Mouse (Mus musculus) ES-Bruce4 (cell line): ENCODE measurements around the gene Pla2g10.

ENCODE experiments used
- CTCF ChIP-seq: IDR thresholded peaks from one replicate; pipeline ENCODE4 v1.8.1; 2011; ENCODE audit warnings: low read depth, low read length
- EP300 ChIP-seq: IDR thresholded peaks from 2 replicates; pipeline ENCODE4 v1.6.1; 2011; ENCODE audit warnings: low read depth, low read length; ENCODE audit not compliant: insufficient read depth
- POLR2A ChIP-seq: IDR thresholded peaks from one replicate; pipeline ENCODE4 v1.8.1; 2011; ENCODE audit warnings: low read length; ENCODE audit not compliant: insufficient read depth

DNA sequence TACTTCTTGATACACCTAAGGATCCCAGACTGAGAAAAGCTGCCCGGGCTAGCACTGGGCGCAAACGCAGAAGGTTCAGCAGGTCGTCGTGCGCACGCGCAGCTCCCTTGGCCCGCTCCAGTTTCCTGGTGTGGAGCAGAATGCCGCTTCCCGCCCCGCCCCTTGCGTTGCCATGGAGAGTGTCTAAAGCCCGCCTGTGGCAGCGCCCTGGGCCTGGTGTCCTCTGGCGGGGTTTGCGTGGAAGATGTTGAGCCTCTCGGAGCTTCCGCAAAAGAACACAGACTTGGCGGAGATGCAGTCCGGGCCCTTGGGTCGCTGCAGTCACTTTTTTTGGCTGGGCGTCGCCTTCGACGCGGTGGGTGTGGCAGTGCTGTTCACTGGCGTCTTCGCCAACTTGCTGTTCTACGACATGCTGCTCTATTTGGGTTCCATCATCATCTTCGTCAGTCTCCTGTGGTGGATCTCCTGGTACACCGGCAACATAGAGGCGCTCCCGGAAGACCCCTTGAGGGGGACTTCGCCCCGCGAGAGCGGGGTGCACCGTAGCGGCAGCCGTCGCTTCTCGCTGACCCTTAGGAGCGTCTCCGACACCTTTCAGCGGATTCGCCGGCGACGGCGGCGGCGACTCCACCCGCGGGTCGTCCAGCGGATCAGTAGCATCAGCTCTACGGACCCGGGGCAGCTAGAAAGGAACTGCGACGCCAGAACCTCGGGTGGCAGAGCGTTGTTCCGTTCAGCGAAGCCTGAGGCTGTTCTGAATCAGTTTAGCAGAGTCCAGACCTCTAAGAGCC is 23.8 kb upstream of the Pla2g10 start:
- no peak for TF ChIP-seq CTCF
- TF ChIP-seq POLR2A: peak; percentile 10
- peak; percentile 71; the same call in 1 of the 2 replicates for TF ChIP-seq EP300
